Mouse (Mus musculus) cerebellum, adult 8-10 months (tissue): ENCODE data around the gene E130308A19Rik.

Experiments used
- DNase-seq: peaks from one replicate; pipeline ENCODE4 v3.0.0; 2022

The E130308A19Rik gene

DNA sequence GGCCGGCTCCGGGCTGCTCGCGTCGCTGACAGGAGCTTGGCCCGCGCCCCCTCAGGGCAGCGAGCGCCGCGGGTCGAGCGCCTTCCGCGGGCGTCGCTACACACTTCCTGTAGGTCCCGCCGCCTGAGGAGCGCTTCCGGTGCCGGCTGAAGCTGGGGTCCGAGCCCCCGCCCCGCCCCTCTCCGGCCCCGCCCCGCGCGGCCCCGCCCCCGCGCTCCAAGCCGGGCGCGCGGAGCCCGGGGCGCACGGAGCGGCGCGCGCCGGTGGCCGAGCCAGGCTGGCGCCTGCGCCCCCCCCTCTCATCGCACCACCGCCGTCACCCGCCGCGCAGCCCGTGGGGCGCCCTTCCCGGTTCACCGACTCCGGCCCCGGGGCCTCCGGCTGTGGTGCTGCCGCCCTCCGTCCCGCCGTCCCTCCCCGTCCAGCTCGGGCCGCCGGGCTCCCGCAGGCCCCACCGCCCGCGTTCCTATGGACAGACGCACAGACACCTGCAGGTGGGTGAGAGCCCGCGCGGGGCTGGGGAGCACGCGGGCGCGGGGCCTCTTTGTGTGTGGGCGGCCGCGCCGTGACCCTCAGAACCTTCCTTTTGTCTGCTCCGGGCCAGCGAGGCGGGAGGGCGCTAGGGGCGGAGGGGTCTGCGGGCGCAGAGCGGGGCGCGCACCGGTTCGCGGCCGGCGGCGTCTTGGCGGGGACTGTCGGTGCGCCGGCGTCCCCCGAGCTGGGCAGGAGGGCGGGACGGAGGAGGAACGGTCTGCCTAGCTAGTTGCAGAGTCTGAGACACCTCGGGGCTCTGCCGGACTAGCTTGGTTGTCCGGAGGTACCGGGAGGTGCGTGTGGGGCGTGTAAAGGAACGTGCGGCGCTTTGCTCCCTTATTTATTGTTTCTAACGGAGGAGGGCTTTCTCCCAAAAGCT is at the start of gene E130308A19Rik:
Gene E130308A19Rik (plus strand): TSS at position 214 of the 913 bp plus-strand sequence.
- DNase-seq: peak; percentile 63

DNA sequence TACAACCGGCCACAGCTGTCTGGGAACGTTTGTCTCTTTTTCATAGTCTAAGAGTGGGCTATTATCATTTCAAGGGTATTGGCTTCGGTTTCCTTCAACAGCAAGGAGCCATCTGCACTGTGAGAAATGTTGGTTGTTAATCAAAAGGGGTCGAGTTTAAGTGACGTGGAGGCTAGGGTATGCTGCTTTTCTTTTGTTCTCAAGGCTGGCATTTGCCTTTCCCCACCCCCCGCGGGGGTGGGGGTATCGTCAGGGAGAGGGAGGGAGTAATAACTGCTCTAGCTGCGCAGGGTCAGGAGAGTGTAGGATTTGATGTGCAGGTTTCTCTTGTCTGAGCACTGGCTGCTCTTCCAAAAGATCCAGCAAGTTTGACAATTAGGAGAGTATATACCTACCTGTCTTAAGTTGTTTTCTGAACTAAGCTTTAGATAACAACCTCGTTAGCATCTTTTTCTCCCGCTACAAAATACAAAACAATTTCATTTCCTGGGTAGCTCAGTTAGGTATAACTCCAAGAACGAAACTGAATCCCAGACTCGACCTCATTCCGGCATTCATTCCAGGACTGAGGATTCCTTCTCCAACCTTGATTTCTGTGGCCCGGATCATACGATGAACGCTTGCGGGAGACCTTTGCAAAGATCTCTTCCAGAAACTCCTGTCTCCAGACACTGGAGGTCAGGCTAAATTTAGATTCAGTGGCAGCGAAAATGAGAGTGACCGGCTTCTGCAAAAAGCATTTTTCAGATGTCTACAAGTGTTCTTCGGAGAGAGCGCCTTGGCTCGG is 45.3 kb upstream of the E130308A19Rik start:
- peak; percentile 20 for DNase-seq

DNA sequence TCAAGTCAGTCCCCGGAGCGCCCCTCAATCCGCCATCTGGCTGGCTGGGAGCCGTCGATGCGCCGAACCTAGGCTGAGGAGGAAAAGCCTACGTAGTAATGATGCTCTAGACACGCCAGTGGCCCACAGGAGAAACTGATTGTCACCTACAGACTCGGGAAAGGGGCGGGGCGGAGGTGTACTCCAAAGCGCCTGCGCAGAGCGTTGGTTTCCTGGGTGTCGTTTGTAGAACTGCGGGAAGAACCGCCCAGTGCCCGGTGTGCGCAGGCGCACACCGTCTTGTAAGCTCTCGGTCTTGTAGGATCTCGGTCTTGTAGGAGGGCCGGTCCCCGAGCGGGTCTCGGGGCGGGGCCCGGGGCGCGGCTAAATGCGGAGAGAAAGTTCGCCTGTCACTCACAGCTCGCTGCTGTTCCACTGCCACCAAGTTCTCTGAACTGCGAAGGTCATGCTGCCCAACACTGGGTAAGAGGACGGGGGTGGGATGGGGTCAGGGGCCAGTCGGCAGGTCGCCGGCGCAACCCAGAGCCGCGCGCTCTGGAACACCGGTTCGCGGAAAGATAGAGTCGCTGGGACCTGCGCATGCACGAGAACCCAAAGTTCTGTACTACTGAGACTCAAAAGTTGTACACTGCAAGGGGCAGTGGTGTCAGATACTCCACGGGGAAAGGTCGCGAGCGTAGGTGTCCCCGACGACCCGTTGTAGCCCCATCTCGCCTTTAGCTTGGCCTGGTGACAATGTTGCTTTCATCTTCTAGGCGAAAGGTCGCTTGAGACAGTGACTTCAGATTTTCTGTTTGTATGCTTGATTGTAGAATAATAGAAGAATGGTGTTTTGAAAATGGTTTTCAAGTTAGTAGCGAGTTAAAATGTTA is 44.5 kb upstream of the E130308A19Rik start, which contains the start of gene Hsdl2:
Gene Hsdl2 (plus strand): TSS at position 250 of the 872 bp plus-strand sequence.
- DNase-seq: peak; percentile 99

DNA sequence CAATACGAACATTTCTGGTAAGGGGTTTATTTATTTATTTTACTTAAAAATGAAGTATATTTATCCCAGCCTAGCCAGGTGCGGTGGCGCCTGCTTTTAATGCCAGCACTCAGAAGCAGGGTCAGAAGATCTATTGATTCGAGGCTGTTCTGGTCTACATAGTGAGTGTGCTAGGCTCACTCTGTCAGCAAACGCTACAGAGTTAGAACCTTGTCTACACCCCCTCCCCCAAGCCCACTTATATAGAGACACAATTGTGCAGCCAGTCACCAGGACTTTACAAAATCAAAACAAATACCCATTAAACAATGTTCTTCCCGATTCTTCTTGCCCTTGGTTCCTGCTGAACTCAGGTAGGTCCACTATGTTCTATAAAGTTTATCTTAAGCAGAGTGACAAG is 43.8 kb upstream of the E130308A19Rik start:
- DNase-seq: peak; percentile 10

DNA sequence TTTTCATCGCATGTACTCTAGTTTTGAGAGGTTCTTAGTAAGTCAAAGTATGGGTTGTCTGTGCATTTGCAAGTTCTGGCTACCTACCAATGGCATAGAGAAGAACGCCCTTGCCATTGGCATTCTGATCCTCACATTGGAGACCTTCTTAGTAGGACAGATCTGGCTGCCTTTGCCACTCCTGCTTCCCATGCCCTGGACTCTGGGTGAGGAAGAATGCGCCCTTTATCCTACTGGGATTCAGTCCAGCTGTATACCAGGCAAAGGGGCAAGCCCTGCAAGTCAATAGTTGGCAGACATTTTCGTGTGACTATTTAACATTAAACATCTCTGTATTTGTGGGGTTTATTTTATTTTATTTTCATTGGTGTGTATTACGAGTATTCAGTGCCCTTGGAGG is 40.9 kb upstream of the E130308A19Rik start:
- DNase-seq: no peak

DNA sequence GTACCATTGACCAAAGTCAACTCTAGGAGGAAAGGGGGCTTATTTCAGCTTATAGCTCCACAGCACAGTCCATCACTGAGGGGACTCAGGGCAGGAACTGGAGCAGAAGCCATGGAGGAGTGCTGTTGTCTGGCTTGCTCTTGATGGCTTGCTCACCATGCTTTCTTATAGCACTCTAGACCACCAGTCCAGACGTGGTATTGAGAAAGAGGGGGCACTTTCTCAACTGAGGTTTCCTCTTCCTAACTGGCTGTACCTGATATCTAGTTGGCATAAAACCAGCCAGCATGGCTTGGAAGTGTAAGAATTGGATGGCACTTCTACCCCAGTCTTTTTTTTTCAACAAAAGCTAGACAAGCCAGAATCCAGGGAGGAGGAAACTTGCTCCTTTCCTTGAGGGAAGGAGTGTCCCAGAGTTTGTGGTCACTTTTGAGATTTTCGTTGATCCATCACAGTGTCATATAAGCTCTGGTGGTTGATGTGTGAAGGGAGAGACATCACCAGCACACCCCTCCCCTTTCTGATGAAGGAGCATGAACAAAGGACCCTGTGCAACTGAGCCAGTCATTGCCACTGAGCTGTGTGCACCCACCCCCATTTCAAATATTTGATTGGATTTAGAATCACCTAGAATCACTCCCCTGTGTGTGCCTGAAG is 38.7 kb upstream of the E130308A19Rik start:
- DNase-seq: no peak

DNA sequence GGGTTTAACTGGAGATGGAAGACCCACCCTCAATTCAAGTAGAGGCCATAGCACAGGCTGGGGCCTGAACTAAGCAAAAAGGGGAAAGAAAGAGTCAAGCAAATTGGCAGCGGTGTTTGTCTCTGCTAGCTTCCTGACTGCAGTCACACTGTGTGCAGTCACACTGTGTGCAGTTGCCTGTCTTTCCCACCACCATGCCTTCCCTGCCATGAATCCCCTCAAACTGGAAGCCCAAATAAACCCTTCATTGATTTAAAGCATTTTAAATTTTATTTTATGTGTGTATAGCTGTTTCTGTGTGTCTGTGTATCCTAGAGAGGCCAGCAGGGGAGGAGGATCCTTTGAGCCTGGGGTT is 38.2 kb upstream of the E130308A19Rik start:
- DNase-seq: no peak

GRCm38 (mm10) chr4:59594614-59595013 is 31.4 kb upstream of the E130308A19Rik start:
- no peak for DNase-seq

GRCm38 (mm10) chr4:59596556-59596955 is 29.5 kb upstream of the E130308A19Rik start:
- no peak for DNase-seq

DNA sequence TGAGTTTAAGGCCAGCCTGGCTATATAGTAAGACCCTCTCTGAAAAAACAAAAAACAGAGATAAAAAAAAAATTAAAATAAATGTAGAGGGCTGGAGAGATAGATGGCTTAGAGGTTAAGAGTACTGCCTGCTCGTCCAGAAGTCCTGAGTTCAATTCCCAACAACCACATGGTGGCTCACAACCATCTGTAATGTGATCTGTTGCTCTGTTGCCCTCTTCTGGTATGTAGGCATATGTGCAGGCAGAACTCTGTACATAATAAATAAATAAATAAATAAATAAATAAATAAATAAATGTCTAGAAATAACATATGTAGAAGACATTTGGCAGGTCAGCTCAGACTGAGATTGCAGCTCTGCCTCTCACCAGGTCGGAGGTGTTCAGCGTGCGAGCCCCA is 23.3 kb upstream of the E130308A19Rik start:
- no peak for DNase-seq

DNA sequence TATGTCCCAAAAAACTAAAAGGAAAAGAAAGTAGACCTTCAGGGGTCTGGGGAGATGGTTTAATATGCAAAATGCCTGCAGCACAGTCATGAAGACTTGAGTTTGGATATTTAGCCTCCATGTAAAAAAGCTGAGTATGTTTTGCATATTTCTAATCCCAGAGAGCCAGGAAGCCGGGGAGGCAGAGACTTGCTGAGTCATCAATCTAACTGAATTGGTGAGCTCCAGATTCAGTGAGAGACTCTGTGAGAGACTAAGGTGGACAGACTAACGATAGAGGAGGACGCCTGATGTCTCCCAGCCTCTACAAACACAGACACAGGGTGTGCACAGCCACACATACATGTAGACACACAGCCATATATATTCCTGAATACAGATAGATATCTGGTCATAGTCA is 21.1 kb upstream of the E130308A19Rik start:
- no peak for DNase-seq

DNA sequence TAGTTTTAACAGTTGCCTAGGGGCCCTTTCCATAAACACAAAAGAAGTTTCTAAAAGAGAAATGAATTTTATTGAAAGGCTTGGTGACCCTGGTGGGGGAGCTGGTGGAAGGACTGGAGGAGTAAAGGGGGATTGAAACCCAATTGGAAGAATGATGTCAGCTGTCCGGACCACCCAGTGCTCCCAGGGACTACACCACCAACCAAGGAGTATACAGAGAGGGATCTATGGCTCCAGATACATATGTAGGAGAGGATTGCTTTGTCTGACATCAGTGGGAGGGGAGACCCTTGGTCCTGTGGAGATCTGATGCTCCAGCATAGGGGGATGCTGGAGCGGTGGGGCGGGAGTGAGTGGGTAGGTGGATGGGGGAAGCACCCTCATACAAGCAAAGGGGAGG is 20.5 kb upstream of the E130308A19Rik start:
- DNase-seq: no peak

- no peak for DNase-seq
Observed at GRCm38 (mm10) chr4:59610411-59610810, 15.6 kb upstream of the E130308A19Rik start.

DNA sequence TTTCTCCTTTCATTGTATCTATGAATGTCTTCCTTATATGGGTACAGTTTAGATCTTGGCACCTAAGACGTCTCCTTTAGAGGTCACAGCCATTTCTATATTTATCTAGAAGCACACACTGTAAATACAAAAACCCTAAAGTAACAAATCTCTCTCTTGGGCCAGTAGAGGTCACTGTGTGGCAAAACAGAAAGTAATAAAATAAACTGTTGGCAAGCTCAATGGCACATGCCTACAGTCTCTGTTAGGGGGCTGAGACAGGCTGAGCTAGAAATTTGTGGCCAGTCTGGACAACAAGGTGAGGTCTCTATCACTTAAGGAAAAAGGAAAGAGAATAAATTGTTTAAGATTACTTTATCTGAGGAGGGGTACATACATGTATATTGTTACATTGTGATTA is 11.0 kb upstream of the E130308A19Rik start:
- DNase-seq: no peak

DNA sequence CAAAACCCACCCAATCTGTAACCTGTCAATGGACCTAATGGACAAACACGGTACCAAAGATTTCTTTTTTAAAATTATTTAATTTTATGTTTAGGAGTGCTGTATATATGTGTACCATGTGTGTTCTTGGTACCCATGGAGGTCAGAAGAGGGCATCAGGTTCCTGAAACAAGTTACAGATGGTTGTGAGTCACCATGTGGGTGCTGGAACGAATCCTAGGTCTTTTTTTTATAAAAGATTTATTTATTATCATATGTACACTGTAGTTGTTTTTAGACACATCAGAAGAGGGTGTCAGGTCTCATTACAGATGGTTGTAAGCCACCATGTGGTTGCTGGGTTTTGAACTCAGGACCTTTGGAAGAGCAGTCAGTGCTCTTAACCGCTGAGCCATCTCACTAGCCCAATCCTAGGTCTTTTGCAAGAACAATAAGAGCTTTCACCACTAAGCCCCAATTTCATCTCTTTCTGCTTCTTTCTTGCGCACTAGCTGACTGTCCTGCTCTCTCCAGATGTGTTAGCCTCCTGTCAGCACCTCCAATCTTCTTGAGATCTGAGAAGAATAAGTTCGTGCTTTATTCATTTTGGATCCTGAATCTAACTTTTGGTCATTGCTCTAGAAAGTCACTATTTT is 6.3 kb upstream of the E130308A19Rik start:
- DNase-seq: no peak

- DNase-seq: no peak
Observed at GRCm38 (mm10) chr4:59625676-59625997, 374 bp upstream of the E130308A19Rik start.

DNA sequence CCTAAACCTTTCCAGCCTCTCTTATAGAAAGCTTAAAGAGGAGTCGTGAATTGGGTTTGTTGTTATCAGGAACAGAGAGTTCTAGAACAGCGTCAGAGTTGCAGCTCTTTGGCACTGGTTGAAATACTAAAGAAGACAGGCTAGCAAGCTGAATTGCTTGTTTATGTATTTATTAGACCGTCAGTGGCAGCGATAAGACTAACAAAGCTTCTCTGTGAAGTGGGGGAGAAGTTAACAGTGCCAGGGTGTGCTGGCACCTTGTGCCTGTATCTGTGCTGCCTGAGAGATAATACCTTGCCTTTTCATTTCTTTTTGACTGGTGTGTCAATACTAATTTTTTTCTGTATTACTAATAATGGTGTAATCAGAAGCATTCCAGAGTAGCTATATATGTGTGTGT is 2.2 kb downstream of the E130308A19Rik start:
- no peak for DNase-seq

- DNase-seq: no peak
Observed at GRCm38 (mm10) chr4:59629076-59629874, 3.3 kb downstream of the E130308A19Rik start.

DNA sequence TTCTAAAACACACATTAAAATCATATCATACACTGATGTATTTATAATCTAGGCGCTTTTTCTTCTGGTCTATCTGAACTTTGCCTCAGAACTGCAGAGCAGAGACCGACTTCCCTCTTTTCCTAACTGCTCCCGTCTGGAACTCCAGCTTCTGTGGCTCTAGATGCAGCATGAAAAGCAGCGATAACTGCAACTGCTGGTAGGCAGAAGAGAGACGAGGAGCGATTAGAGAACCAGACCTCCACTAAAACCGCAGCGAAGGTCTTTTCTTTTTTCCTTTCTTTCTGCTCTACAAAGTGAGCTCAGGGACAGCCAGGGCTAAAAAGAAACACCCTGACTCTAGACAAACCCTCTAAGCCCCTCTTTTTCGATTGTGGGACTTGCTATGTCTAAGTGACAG is 4.1 kb downstream of the E130308A19Rik start:
- no peak for DNase-seq

DNA sequence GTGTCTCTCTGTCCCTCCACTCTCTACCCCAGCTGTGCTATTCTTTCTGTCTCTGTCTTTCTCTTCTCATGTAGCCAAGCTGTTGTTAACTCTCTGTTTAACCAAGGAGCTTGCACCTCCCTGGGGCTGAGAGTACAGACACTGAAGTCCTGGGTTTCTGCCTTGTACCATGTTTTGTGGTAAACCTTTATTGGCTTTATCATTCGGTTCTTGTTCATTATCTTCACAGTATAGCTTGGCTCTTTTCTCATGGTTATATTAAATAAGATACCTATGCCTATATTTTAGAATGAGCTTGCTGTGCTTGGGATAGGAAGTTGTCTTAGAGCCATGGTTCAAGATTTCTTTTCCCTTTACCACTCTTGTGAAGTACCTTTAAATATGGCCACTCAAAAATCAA is 8.5 kb downstream of the E130308A19Rik start:
- DNase-seq: no peak

DNA sequence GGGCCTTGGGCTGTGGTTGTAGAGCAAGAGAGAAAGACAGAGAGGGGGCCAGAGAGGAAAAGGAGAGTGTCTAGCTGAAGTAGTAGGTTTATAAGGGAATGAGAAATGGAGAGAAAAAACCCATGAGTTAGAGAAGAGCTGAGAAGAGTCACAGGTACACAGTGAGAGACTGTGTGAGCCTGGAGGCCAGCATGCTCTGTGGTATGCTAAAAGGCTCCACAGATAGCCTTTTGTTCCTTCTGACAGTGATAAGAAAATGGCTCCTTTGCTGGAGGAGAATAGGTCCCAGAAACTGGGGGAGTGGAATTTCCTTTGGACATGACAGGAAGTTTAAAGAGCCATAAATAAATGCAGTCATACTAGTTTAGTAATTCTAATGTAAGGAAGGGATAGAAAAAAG is 13.2 kb downstream of the E130308A19Rik start:
- no peak for DNase-seq
